Mouse (Mus musculus): ENCODE measurements around the gene RPS10-NUDT3.

Gene RPS10-NUDT3

GRCm38 (mm10) chr17:27552215-27553201, 82.5 kb downstream of the RPS10-NUDT3 start:
- no peak for DNase-seq

- no peak for DNase-seq
Observed at GRCm38 (mm10) chr17:27551393-27551940, 83.6 kb downstream of the RPS10-NUDT3 start.

GRCm38 (mm10) chr17:27549234-27549633, 85.8 kb downstream of the RPS10-NUDT3 start:
- DNase-seq: no peak

- DNase-seq: no peak
Observed at GRCm38 (mm10) chr17:27547253-27547868, 87.7 kb downstream of the RPS10-NUDT3 start.

GRCm38 (mm10) chr17:27546574-27547085, 88.4 kb downstream of the RPS10-NUDT3 start:
- DNase-seq: no peak

GRCm38 (mm10) chr17:27545991-27546390, 89.0 kb downstream of the RPS10-NUDT3 start:
- peak; percentile 46 for DNase-seq

- no peak for DNase-seq
Observed at GRCm38 (mm10) chr17:27544551-27544950, 90.5 kb downstream of the RPS10-NUDT3 start.

GRCm38 (mm10) chr17:27541984-27542383, 93.0 kb downstream of the RPS10-NUDT3 start:
- no peak for DNase-seq

- no peak for DNase-seq
Observed at GRCm38 (mm10) chr17:27541261-27541660, 93.8 kb downstream of the RPS10-NUDT3 start.

GRCm38 (mm10) chr17:27534718-27535117, 100.3 kb downstream of the RPS10-NUDT3 start:
- peak; percentile 93 for DNase-seq

- no peak for DNase-seq
Observed at GRCm38 (mm10) chr17:27533354-27533753, 101.7 kb downstream of the RPS10-NUDT3 start.

GRCm38 (mm10) chr17:27532095-27532494, 102.9 kb downstream of the RPS10-NUDT3 start:
- DNase-seq: no peak
